Mouse (Mus musculus): ENCODE data around the gene Gpd1l.
A peak's percentile ranks its signal among the peaks of the same experiment; 100 is the strongest.

- peak; percentile 45 for TF ChIP-seq CTCF (IDR thresholded peaks at IDR 0.05)
- no peak for TF ChIP-seq EP300 (IDR thresholded peaks at IDR 0.05)
Observed at GRCm38 (mm10) chr9:114921352-114922081, 12.3 kb downstream of the Gpd1l start.
